Mouse (Mus musculus): ENCODE data around the gene Nf1.

- TF ChIP-seq CTCF (IDR thresholded peaks at IDR 0.05; ENCODE audit: insufficient read depth, low read length) (no peak), POLR2A (IDR thresholded peaks at IDR 0.05; ENCODE audit: borderline replicate concordance, extremely low read depth, low read depth, low read length) (no peak)
Observed at GRCm38 (mm10) chr11:79529226-79529625, 189.7 kb downstream of the Nf1 start.
